Mouse (Mus musculus): Measurements from ENCODE around the gene Nostrin. TPM values are rescaled to one million over a fixed set of nuclear protein-coding genes. Genes with fewer than 3 reads are reported as not detected.

Nostrin gene
- polyA plus RNA-seq, 1 experiment from 2014 or later: 19.5 TPM

- H3K9me3 ChIP-seq (ENCODE audit: control insufficient read depth, low read length): no peaks in the 10 kb centered on the region
- ATAC-seq (ENCODE audit: low read depth): no peak
- no peaks in the 10 kb centered on the region for H3K4me1 ChIP-seq (replicated peaks; ENCODE audit: control insufficient read depth, insufficient read depth, low read length)
- H3K4me2 ChIP-seq (ENCODE audit: low read depth, low read length): no peak overlapping the region
- 86% methylated on average over 9 of the region's 9 CpGs for WGBS
- no peaks in the 10 kb centered on the region for H3K36me3 ChIP-seq (ENCODE audit: control insufficient read depth, insufficient read depth, low read length)
- H3K9ac ChIP-seq (ENCODE audit: low read length): no peak overlapping the region
- no peak overlapping the region for H3K4me3 ChIP-seq (ENCODE audit: low read length)
- H3K27me3 ChIP-seq (ENCODE audit: control insufficient read depth, insufficient read depth, low read depth, low read length): no peaks in the 10 kb centered on the region
- no peak overlapping the region for H3K27ac ChIP-seq (ENCODE audit: low read length)
Measured at GRCm38 (mm10) chr2:69226876-69227275, 91.3 kb downstream of the Nostrin start.

DNA sequence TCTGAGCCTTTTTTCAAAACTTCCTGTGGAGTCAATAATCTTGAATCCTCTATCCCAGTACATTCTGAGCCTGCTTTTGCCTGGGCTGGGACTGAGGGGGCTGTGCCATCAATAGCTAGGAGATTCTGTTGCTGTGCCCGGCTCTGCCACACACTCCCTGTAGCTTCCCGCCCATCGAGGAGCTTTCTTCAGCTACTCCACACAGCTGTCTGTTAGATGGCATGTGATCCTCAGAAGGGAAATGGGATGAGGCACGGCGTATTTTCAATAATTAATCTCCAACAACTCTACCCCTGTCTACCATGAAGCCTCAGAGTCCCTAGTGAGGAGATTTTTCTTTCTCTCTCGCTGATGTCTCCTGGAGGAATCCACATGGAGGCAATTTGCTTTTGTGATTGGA is 93.0 kb downstream of the Nostrin start:
- no peak overlapping the region for H3K4me3 ChIP-seq (ENCODE audit: low read length)
- H3K27ac ChIP-seq (ENCODE audit: low read length): no peak overlapping the region
- no peaks in the 10 kb centered on the region for H3K4me1 ChIP-seq (replicated peaks; ENCODE audit: control insufficient read depth, insufficient read depth, low read length)
- ATAC-seq (ENCODE audit: low read depth): no peak
- H3K9me3 ChIP-seq (ENCODE audit: control insufficient read depth, low read length): no peaks in the 10 kb centered on the region
- H3K36me3 ChIP-seq (ENCODE audit: control insufficient read depth, insufficient read depth, low read length): no peaks in the 10 kb centered on the region
- no peaks in the 10 kb centered on the region for H3K27me3 ChIP-seq (ENCODE audit: control insufficient read depth, insufficient read depth, low read depth, low read length)
- no peak overlapping the region for H3K4me2 ChIP-seq (ENCODE audit: low read depth, low read length)
- WGBS: 80% methylated on average over 6 of the region's 6 CpGs
- H3K9ac ChIP-seq (ENCODE audit: low read length): no peak overlapping the region

GRCm38 (mm10) chr2:69230137-69230536 is 94.5 kb downstream of the Nostrin start:
- ATAC-seq (ENCODE audit: low read depth): no peak
- H3K9me3 ChIP-seq (ENCODE audit: control insufficient read depth, low read length): no peaks in the 10 kb centered on the region
- H3K36me3 ChIP-seq (ENCODE audit: control insufficient read depth, insufficient read depth, low read length): no peaks in the 10 kb centered on the region
- no peaks in the 10 kb centered on the region for H3K4me1 ChIP-seq (replicated peaks; ENCODE audit: control insufficient read depth, insufficient read depth, low read length)
- H3K4me2 ChIP-seq (ENCODE audit: low read depth, low read length): no peak overlapping the region
- WGBS: 67% methylated on average over 2 of the region's 2 CpGs
- H3K9ac ChIP-seq (ENCODE audit: low read length): no peak overlapping the region
- H3K27ac ChIP-seq (ENCODE audit: low read length): no peak overlapping the region
- no peak overlapping the region for H3K4me3 ChIP-seq (ENCODE audit: low read length)
- no peaks in the 10 kb centered on the region for H3K27me3 ChIP-seq (ENCODE audit: control insufficient read depth, insufficient read depth, low read depth, low read length)

- Histone ChIP-seq H3K9me3 (ENCODE audit: control insufficient read depth, low read length) (no peaks in the 10 kb centered on the region), H3K9ac (ENCODE audit: low read length) (no peak overlapping the region), H3K27ac (ENCODE audit: low read length) (no peak overlapping the region), H3K4me2 (ENCODE audit: low read depth, low read length) (no peak overlapping the region), H3K4me1 (replicated peaks; ENCODE audit: control insufficient read depth, insufficient read depth, low read length) (no peaks in the 10 kb centered on the region), H3K4me3 (ENCODE audit: low read length) (no peak overlapping the region), H3K36me3 (ENCODE audit: control insufficient read depth, insufficient read depth, low read length) (no peaks in the 10 kb centered on the region), H3K27me3 (ENCODE audit: control insufficient read depth, insufficient read depth, low read depth, low read length) (no peaks in the 10 kb centered on the region)
- no peak for ATAC-seq (ENCODE audit: low read depth)
Measured at GRCm38 (mm10) chr2:69232101-69232500, 96.5 kb downstream of the Nostrin start.

- no peak overlapping the region for H3K4me3 ChIP-seq (ENCODE audit: low read length)
- no peak for ATAC-seq (ENCODE audit: low read depth)
- H3K4me2 ChIP-seq (ENCODE audit: low read depth, low read length): no peak overlapping the region
- H3K4me1 ChIP-seq (replicated peaks; ENCODE audit: control insufficient read depth, insufficient read depth, low read length): no peaks in the 10 kb centered on the region
- H3K9ac ChIP-seq (ENCODE audit: low read length): no peak overlapping the region
- no peaks in the 10 kb centered on the region for H3K36me3 ChIP-seq (ENCODE audit: control insufficient read depth, insufficient read depth, low read length)
- no peaks in the 10 kb centered on the region for H3K27me3 ChIP-seq (ENCODE audit: control insufficient read depth, insufficient read depth, low read depth, low read length)
- no peak overlapping the region for H3K27ac ChIP-seq (ENCODE audit: low read length)
- H3K9me3 ChIP-seq (ENCODE audit: control insufficient read depth, low read length): no peaks in the 10 kb centered on the region
- 83% methylated on average over 5 of the region's 5 CpGs for WGBS
Measured at GRCm38 (mm10) chr2:69234976-69235678, 99.5 kb downstream of the Nostrin start.

Other genes starting within 250 kb of the Nostrin start
- gene Spc25, start 70.4 kb downstream of the Nostrin start, polyA plus RNA-seq (2015; fragmentation: Nextera tagmentation; extraction: Ambion mirVana): 178 and 186 TPM in 2 replicates
- gene G6pc2, start 75.3 kb downstream of the Nostrin start, polyA plus RNA-seq (2015; fragmentation: Nextera tagmentation; extraction: Ambion mirVana): not detected in 2 replicates
- 0.19 and 0.21 TPM in 2 replicates for gene Abcb11, start 206.8 kb downstream of the Nostrin start, polyA plus RNA-seq (2015; fragmentation: Nextera tagmentation; extraction: Ambion mirVana)
- 0.04 and 0.08 TPM in 2 replicates for gene Dhrs9, start 244.6 kb downstream of the Nostrin start, polyA plus RNA-seq (2015; fragmentation: Nextera tagmentation; extraction: Ambion mirVana)

All from lung, embryonic 16.5 days (tissue).